ENCODE assay signal across 29 mouse cellular contexts in the genomic region with DNA sequence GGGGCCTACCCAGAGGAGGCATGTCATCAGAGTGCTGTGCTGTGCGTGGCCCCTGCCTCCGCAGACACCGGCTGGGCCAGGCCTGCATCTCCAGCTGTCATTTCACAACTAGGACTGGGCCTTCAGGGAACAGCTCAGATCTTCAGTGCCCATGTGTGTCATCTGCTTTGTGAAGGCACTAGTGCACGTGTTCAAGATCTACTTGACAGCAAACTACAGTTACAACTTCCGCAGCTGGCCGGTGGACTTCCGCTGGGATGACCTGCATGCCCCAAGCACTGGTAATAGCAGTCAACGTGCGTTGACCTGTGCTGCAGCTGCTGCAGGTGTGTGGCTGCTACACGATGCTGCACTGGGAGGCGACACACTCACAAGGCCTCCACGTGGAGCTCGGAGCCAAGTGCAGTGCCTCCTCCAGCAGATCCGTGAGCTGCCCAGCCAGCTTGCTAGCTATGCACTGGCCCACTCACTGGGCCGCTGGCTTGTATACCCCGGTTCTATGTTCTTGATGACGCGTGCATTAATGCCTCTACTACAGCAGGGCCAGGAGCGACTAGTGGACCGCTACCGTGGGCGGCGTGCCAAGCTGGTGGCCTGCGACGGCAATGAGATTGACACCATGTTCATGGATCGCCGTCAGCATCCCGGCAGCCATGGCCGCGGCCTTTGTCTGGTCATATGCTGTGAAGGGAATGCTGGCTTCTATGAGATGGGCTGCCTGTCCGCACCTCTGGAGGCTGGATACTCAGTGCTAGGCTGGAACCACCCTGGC. TPM values are rescaled to one million over a fixed set of nuclear protein-coding genes. Genes with fewer than 3 reads are reported as not detected.
A peak's percentile ranks its signal among the peaks of the same experiment; 100 is the strongest.
DNase-seq lines count a peak whose midpoint lies in the region; ATAC-seq and TF ChIP-seq lines count a peak whose summit lies in the region.
"Had no signal": no experiment of that assay in that cellular context is flagged by ENCODE, and none has a peak within 500 bp of the region (broad histone marks: within the 10 kb centered on the region; RNA-seq: fewer than 3 reads in every experiment).

TSS of gene Abhd16b (plus strand) at position 51 of the 772 bp plus-strand sequence.

- peak within 1 kb of the TSS; percentile 45 for H3K4me2 ChIP-seq in liver, embryonic 12.5 days
- H3K4me2 ChIP-seq: intestine, embryonic 15.5 days; limb, embryonic 13.5 days; lung, embryonic 14.5 days; midbrain, embryonic 12.5 days; neural tube, embryonic 15.5 days had no signal

- no peak for ATAC-seq in liver, embryonic 12.5 days
- no peak for ATAC-seq in erythroblast, adult 5-6 weeks (replicated peaks; ENCODE audit: low FRiP score, poor library complexity, severe bottlenecking)
- ATAC-seq: forebrain, postnatal 0 days; hindbrain, embryonic 16.5 days; intestine, embryonic 15.5 days had no signal

- 85% methylated on average over 31 of the region's 31 CpGs for WGBS in liver, embryonic 12.5 days (ENCODE audit: insufficient replicate concordance)

- H3K4me3 ChIP-seq in testis, adult 2 months (ENCODE audit: control insufficient read depth, low read depth, low read length) = peak within 1 kb of the TSS; percentile 82
- no peak within 1 kb of the TSS for H3K4me3 ChIP-seq in liver, embryonic 12.5 days
- H3K4me3 ChIP-seq: heart, embryonic 10.5 days; intestine, embryonic 15.5 days; limb, embryonic 13.5 days; midbrain, embryonic 12.5 days; neural tube, embryonic 15.5 days had no signal

- peak; percentile 19 for DNase-seq in gastrocnemius, postnatal 10 days
- no peak for DNase-seq in gastrocnemius, adult 18-20 months (ENCODE audit: low spot score)
- no peak for DNase-seq in testis, postnatal 14 days (ENCODE audit: low spot score)
- peak; percentile 64 for DNase-seq in testis, postnatal 10 days (ENCODE audit: low spot score)
- no peak for DNase-seq in urinary bladder, adult 18-20 months (ENCODE audit: low spot score in 2 of 2)
- DNase-seq: forebrain, postnatal 0 days; kidney, adult 9 months; spleen, adult 18-20 months; thymus, adult 2 months had no signal

- H3K27me3 ChIP-seq in testis, adult 2 months (ENCODE audit: control insufficient read depth, insufficient read depth, low read length) = no peaks in the 10 kb centered on the region
- no peaks in the 10 kb centered on the region for H3K27me3 ChIP-seq in liver, embryonic 12.5 days (replicated peaks)
- H3K27me3 ChIP-seq: intestine, embryonic 15.5 days; limb, embryonic 13.5 days; midbrain, embryonic 12.5 days; neural tube, embryonic 15.5 days had no signal

- peaks cover 15% of the 10 kb centered on the region for H3K4me1 ChIP-seq in testis, adult 2 months (ENCODE audit: control insufficient read depth, insufficient read depth, low read length)
- H3K4me1 ChIP-seq in liver, embryonic 12.5 days = peaks cover 27% of the 10 kb centered on the region

- no peak for TF ChIP-seq CTCF in testis, adult 2 months (IDR thresholded peaks at IDR 0.05; ENCODE audit: control insufficient read depth, insufficient read depth, insufficient replicate concordance, low read depth, low read length)

- peak; percentile 24; the same call in 1 of the 2 replicates for TF ChIP-seq POLR2A in testis, adult 2 months (IDR thresholded peaks at IDR 0.05; ENCODE audit: control insufficient read depth, low read depth, low read length)

- peak within 1 kb of the TSS; percentile 28; the same call in 1 of the 2 replicates for H3K27ac ChIP-seq in testis, adult 2 months (ENCODE audit: control insufficient read depth, insufficient read depth, low read depth, low read length)
- peak within 1 kb of the TSS; percentile 46 for H3K27ac ChIP-seq in liver, embryonic 12.5 days
- H3K27ac ChIP-seq: heart, embryonic 10.5 days; intestine, embryonic 15.5 days; limb, embryonic 13.5 days; midbrain, embryonic 12.5 days; neural tube, embryonic 15.5 days had no signal

- H3K36me3 ChIP-seq in testis, adult 2 months (ENCODE audit: control insufficient read depth, insufficient read depth, low read length) = no peaks in the 10 kb centered on the region
- H3K36me3 ChIP-seq in liver, embryonic 12.5 days = no peaks in the 10 kb centered on the region
- H3K36me3 ChIP-seq: heart, embryonic 10.5 days; intestine, embryonic 15.5 days; limb, embryonic 13.5 days; midbrain, embryonic 12.5 days; neural tube, embryonic 15.5 days had no signal

- no peaks in the 10 kb centered on the region for H3K9me3 ChIP-seq in liver, embryonic 12.5 days (replicated peaks)
- H3K9me3 ChIP-seq: heart, embryonic 10.5 days; intestine, embryonic 15.5 days; limb, embryonic 13.5 days; midbrain, embryonic 12.5 days; neural tube, embryonic 15.5 days had no signal

- H3K9ac ChIP-seq in liver, embryonic 12.5 days = 0 out of 2 replicates have a peak within 1 kb of the TSS, but pooled peaks have one; percentile 36
- H3K9ac ChIP-seq: forebrain, postnatal 0 days; intestine, embryonic 15.5 days; limb, embryonic 13.5 days; lung, embryonic 14.5 days; midbrain, embryonic 12.5 days; neural tube, embryonic 15.5 days had no signal

RNA-seq across cellular contexts. Expression of gene Abhd16b, which starts in this region (rescaled TPM):
- not detected for total RNA-seq in gastrocnemius, postnatal 10 days (2021)
- not detected for total RNA-seq in gastrocnemius, adult 18-20 months (2021)
- polyA plus RNA-seq in testis, adult 2 months (2012; rRNA removed) = 141 and 146 TPM in 2 replicates
- polyA plus RNA-seq in liver, embryonic 12.5 days (2016; fragmentation: Nextera tagmentation; extraction: Ambion mirVana) = 0.12 TPM in 1 of 2 replicates, not detected in the other
- total RNA-seq in erythroblast, adult 5-6 weeks (2015; ENCODE audit: low replicate concordance) = not detected in 2 replicates
- not detected in 2 replicates for total RNA-seq in erythroblast, adult 5-6 weeks (2017; ENCODE audit: low replicate concordance)
- total RNA-seq: adrenal gland, adult 18-20 months; adrenal gland, postnatal 4 days; forebrain, postnatal 0 days; hematopoietic stem cell, adult 5-6 weeks; layer of hippocampus, adult 8-10 months; left cerebral cortex, adult 18-20 months; left cerebral cortex, postnatal 25 days; megakaryocyte, adult 5-6 weeks had no signal
- polyA plus RNA-seq: forebrain, embryonic 11.5 days; forebrain, postnatal 0 days; heart, postnatal 0 days; midbrain, embryonic 12.5 days; urinary bladder, adult 2 months had no signal

Comparison
In these comparisons a context has a peak if more than half of its experiments do, and no peak if none do; other contexts are left out.
1. RNA of gene Abhd16b (polyA plus RNA-seq): 141 to 146 TPM in testis, adult 2 months; 0.12 TPM in liver, embryonic 12.5 days; every median in the first group is over 100 times any median in the second.
2. Peak in DNase-seq in gastrocnemius, postnatal 10 days; RNA of the gene not detected or under 1 TPM.